12 mouse cellular contexts compared by ENCODE assay signal in the genomic region with DNA sequence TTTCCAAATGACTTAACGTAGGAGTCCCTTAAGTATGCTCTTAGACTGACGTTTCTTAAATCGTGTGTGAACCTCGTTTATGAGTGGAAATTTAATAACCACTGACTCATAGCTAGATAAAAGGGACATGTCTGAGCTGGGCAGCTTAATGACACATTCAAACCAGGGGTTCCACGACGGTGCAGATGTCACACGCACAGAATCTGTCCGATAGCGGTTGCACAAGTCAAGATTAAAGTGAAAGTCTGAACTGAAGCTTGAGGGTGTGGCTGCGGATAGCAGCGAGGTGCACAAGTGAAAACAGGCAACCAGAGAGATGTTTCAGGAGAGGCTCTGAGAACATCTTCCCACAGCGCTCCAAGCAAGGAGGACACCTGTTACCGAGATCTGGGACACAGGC. TPM values are rescaled to one million over a fixed set of nuclear protein-coding genes. Genes with fewer than 3 reads are reported as not detected.
DNase-seq lines count a peak whose midpoint lies in the region; ATAC-seq and TF ChIP-seq lines count a peak whose summit lies in the region.
"Had no signal": no experiment of that assay in that cellular context is flagged by ENCODE, and none has a peak within 500 bp of the region (broad histone marks: within the 10 kb centered on the region; RNA-seq: fewer than 3 reads in every experiment).

No protein-coding gene starts in this region.

- peaks cover 5% of the 10 kb centered on the region; the same call in 1 of the 2 replicates for H3K36me3 ChIP-seq in heart, embryonic 14.5 days (ENCODE audit: control insufficient read depth, insufficient read depth, low read length)
- H3K36me3 ChIP-seq in liver, embryonic 15.5 days (replicated peaks) = peaks cover 5% of the 10 kb centered on the region; the same call in 1 of the 2 replicates

- WGBS in heart, embryonic 14.5 days = 44% methylated on average over 13 of the region's 13 CpGs
- WGBS in liver, embryonic 15.5 days (ENCODE audit: insufficient replicate concordance) = 26% methylated on average over 13 of the region's 13 CpGs

- H3K4me2 ChIP-seq in heart, embryonic 14.5 days (ENCODE audit: low read length) = peak overlapping the region; percentile 58
- H3K4me2 ChIP-seq in liver, embryonic 15.5 days = peak overlapping the region; percentile 46

- peaks cover 21 to 32% of the 10 kb centered on the region in 2 experiments for H3K4me1 ChIP-seq in heart, embryonic 14.5 days (ENCODE audit: control insufficient read depth in 2 of 2, insufficient read depth in 2 of 2, low read length in 2 of 2)
- peaks cover 20% of the 10 kb centered on the region for H3K4me1 ChIP-seq in bone marrow macrophage, adult 2 months (ENCODE audit: control insufficient read depth, insufficient read depth, low read length)
- peaks cover 32% of the 10 kb centered on the region for H3K4me1 ChIP-seq in liver, embryonic 15.5 days (replicated peaks)

- no peak for TF ChIP-seq CTCF in bone marrow macrophage, adult 2 months (IDR thresholded peaks at IDR 0.05; ENCODE audit: low read depth, low read length)

- H3K9ac ChIP-seq in heart, embryonic 14.5 days (ENCODE audit: low read length) = peak overlapping the region; percentile 22; the same call in 1 of the 2 replicates
- H3K9ac ChIP-seq in liver, embryonic 15.5 days = no peak overlapping the region
- H3K9ac ChIP-seq: forebrain, embryonic 13.5 days had no signal

- no peaks in the 10 kb centered on the region for H3K27me3 ChIP-seq in heart, embryonic 14.5 days (ENCODE audit: control insufficient read depth, insufficient read depth, low read length)
- H3K27me3 ChIP-seq in liver, embryonic 15.5 days = no peaks in the 10 kb centered on the region
- H3K27me3 ChIP-seq: forebrain, embryonic 13.5 days had no signal

- TF ChIP-seq POLR2A in bone marrow macrophage, adult 2 months (IDR thresholded peaks at IDR 0.05; ENCODE audit: borderline replicate concordance, low read depth, low read length) = no peak

- intact Hi-C loops in heart, postnatal 14 days (cut with DNase I) = no loop called here

- H3K9me3 ChIP-seq in heart, embryonic 14.5 days (ENCODE audit: control insufficient read depth, low read length) = peaks cover 3% of the 10 kb centered on the region; the same call in 1 of the 2 replicates
- H3K9me3 ChIP-seq in liver, embryonic 15.5 days (replicated peaks) = no peaks in the 10 kb centered on the region

- no peak overlapping the region for H3K27ac ChIP-seq in heart, embryonic 14.5 days (replicated peaks in 1 of 2; ENCODE audit: control insufficient read depth in 1 of 2, insufficient read depth in 1 of 2, low read depth in 2 of 2, low read length in 2 of 2)
- no peak overlapping the region for H3K27ac ChIP-seq in bone marrow macrophage, adult 2 months (ENCODE audit: insufficient read depth, low read depth, low read length)
- no peak overlapping the region for H3K27ac ChIP-seq in liver, embryonic 15.5 days (replicated peaks)
- H3K27ac ChIP-seq: forebrain, embryonic 13.5 days had no signal

- ATAC-seq in heart, embryonic 14.5 days (ENCODE audit: insufficient number of reproducible peaks, insufficient read depth, low FRiP score, low read depth) = no peak
- ATAC-seq in liver, embryonic 15.5 days (ENCODE audit: insufficient read depth) = no peak
- ATAC-seq: forebrain, embryonic 13.5 days had no signal

- no peak overlapping the region for H3K4me3 ChIP-seq in heart, embryonic 14.5 days (ENCODE audit: control insufficient read depth in 1 of 2, insufficient read depth in 1 of 2, low read depth in 1 of 2, low read length in 2 of 2)
- H3K4me3 ChIP-seq in bone marrow macrophage, adult 2 months (ENCODE audit: insufficient read depth, low read length) = peak overlapping the region; percentile 57
- no peak overlapping the region for H3K4me3 ChIP-seq in liver, embryonic 15.5 days (replicated peaks)
- H3K4me3 ChIP-seq: forebrain, embryonic 13.5 days had no signal

- DNase-seq in heart, postnatal 14 days = no peak
- DNase-seq in CD4-positive helper T cell, adult 2 months (ENCODE audit: low read depth, low spot score) = peak; percentile 49
- DNase-seq in right cerebral cortex, postnatal 25 days = no peak
- DNase-seq in left cerebral cortex, adult 8-10 months (ENCODE audit: low spot score in 2 of 2) = no peak
- DNase-seq in kidney, postnatal 14 days = no peak
- DNase-seq: gastrocnemius, postnatal 25 days; kidney, adult 2 months; lung, adult 18-20 months had no signal

RNA-seq across cellular contexts. Expression of a gene that starts 18.6 kb away (rescaled TPM):
- 9.8 and 10.7 TPM in 2 replicates for polyA plus RNA-seq in heart, embryonic 14.5 days (2014; fragmentation: Nextera tagmentation; extraction: Ambion mirVana)
- 1 to 10 TPM; 8.3 to 9.9 TPM for total RNA-seq in heart, postnatal 14 days (2021)
- polyA plus RNA-seq in bone marrow macrophage, adult 2 months (2012; ENCODE audit: insufficient read depth, insufficient read length, missing spikeins) = 10.2 and 13.5 TPM in 2 replicates
- polyA plus RNA-seq in liver, embryonic 15.5 days (2015; fragmentation: Nextera tagmentation; extraction: Ambion mirVana) = 2.5 and 2.7 TPM in 2 replicates
- total RNA-seq in left cerebral cortex, adult 8-10 months (2022) = 10 to 100 TPM; 12.7 to 15.6 (median 14.8) TPM
